In the genomic region with DNA sequence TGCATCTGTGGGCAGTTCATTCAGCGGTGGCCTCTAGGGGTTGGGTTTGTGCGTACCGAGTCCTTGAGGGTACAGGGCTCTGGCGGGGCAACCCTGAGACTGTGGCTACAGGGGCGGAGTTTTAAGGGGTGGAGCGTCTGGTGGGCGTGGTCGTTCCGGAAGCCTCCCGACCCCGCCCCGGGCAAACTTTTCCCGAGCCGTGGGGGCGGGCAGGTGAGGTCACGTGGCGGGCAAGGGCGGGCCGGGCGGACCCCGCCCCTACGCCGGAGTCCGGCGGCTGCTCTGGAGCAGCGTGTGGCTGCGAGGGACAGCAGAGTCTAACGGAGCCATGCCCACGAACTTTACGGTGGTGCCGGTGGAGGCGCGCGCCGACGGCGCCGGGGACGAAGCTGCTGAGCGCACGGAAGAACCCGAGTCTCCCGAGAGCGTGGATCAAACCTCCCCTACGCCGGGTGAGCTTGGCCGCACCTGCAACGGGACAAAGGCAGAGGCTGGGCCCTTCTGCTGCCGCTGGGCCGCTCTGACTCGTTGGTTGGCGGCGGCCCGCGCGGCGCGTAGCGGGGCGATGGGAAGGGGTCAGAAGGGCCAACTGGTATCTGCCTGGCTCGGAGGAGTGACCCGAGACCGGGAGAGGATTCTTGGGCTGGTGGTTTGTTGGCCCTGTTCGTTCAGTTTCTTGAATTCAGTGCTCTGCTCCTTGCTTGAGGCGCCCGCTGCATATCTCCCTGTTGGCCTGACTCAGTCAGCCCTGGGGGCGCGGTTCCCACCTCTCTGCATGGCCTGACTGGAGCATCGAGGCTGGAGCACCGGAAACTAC, we compare ENCODE assay signal across 8 mouse cellular contexts. TPM values are rescaled to one million over a fixed set of nuclear protein-coding genes. Genes with fewer than 3 reads are reported as not detected.
DNase-seq lines count a peak whose midpoint lies in the region; ATAC-seq and TF ChIP-seq lines count a peak whose summit lies in the region.

No protein-coding gene starts in this region.

- peak overlapping the region; percentile 94 for H3K27ac ChIP-seq in hindbrain, embryonic 10.5 days

- no peak for TF ChIP-seq CTCF in G1E (IDR thresholded peaks at IDR 0.05; ENCODE audit: low read depth, low read length)
- TF ChIP-seq CTCF in brain, embryonic 14.5 days (IDR thresholded peaks at IDR 0.05; ENCODE audit: borderline replicate concordance, extremely low read depth, insufficient read depth, insufficient read length) = no peak

- H3K27me3 ChIP-seq in G1E (ENCODE audit: insufficient read depth, low read length) = peaks cover 25% of the 10 kb centered on the region
- H3K27me3 ChIP-seq in hindbrain, embryonic 10.5 days (ENCODE audit: insufficient read depth, poor library complexity, severe bottlenecking) = peaks cover 5% of the 10 kb centered on the region; the same call in 1 of the 2 replicates

- peak; percentile 60 for DNase-seq in G1E (ENCODE audit: low spot score)
- peak; percentile 89 for DNase-seq in brain, embryonic 14.5 days (ENCODE audit: low read depth)
- DNase-seq in forelimb bud, embryonic 11.5 days (ENCODE audit: low read depth, low spot score) = peak; percentile 90
- DNase-seq in hindbrain, embryonic 10.5 days (ENCODE audit: low spot score) = peak; percentile 92
- peak; percentile 9 to 45 for DNase-seq in layer of hippocampus, postnatal 14 days (ENCODE audit: low spot score in 2 of 2)
- DNase-seq in lung, postnatal 4 days = peak; percentile 93 to 94
- peak; percentile 91 for DNase-seq in retina, postnatal 1 day
- peak; percentile 85 for DNase-seq in urinary bladder, adult 2 months (ENCODE audit: low spot score)

- peak overlapping the region; percentile 64 for H3K4me3 ChIP-seq in G1E (ENCODE audit: low read depth, low read length)
- H3K4me3 ChIP-seq in hindbrain, embryonic 10.5 days = peak overlapping the region; percentile 85

- H3K9me3 ChIP-seq in G1E (replicated peaks) = no peaks in the 10 kb centered on the region
- H3K9me3 ChIP-seq in hindbrain, embryonic 10.5 days = no peaks in the 10 kb centered on the region

- ATAC-seq in G1E (ENCODE audit: extremely low read depth, insufficient number of reproducible peaks, low FRiP score, poor library complexity, severe bottlenecking) = peak; percentile 73

- peak; percentile 65 for TF ChIP-seq POLR2A in brain, embryonic 14.5 days (IDR thresholded peaks at IDR 0.05; ENCODE audit: borderline replicate concordance, extremely low read depth, insufficient read depth, insufficient read length, poor library complexity, severe bottlenecking)

- no peaks in the 10 kb centered on the region for H3K36me3 ChIP-seq in G1E (replicated peaks)
- H3K36me3 ChIP-seq in hindbrain, embryonic 10.5 days = peaks cover 28% of the 10 kb centered on the region

- H3K4me1 ChIP-seq in G1E (ENCODE audit: insufficient read depth, low read depth, low read length) = peaks cover 10% of the 10 kb centered on the region; the same call in 1 of the 2 replicates
- peaks cover 65% of the 10 kb centered on the region for H3K4me1 ChIP-seq in hindbrain, embryonic 10.5 days (replicated peaks)

- under 1% methylated on average over 70 of the region's 70 CpGs for WGBS in hindbrain, embryonic 10.5 days

RNA-seq across cellular contexts. Expression of a gene that starts 30.8 kb away (rescaled TPM):
- total RNA-seq in G1E (2014; fragmentation: Nextera tagmentation) (1.6 and 3.7 TPM in 2 replicates), G1E (2017) (0.70 and 0.82 TPM in 2 replicates)
- 0.46 and 0.76 TPM in 2 replicates for polyA plus RNA-seq in G1E (2012)
- 24.8 and 33.8 TPM in 2 replicates for polyA plus RNA-seq in brain, embryonic 14.5 days (2012; rRNA removed)
- 43.4 and 53.4 TPM in 2 replicates for polyA plus RNA-seq in hindbrain, embryonic 10.5 days (2016; fragmentation: Nextera tagmentation; extraction: Ambion mirVana)
- 1 to 10 TPM; 6.2 to 6.7 TPM for total RNA-seq in layer of hippocampus, postnatal 14 days (2021)
- polyA plus RNA-seq in urinary bladder, adult 2 months (2012; rRNA removed) = 105 and 110 TPM in 2 replicates

RNA-seq across cellular contexts. Expression of a gene that starts 59.0 kb away (rescaled TPM):
- not detected in 2 replicates for total RNA-seq in G1E (2014; fragmentation: Nextera tagmentation)
- total RNA-seq in G1E (2017) = 0.12 and 0.22 TPM in 2 replicates
- polyA plus RNA-seq in G1E (2012) = not detected in 2 replicates
- 0.19 and 0.45 TPM in 2 replicates for polyA plus RNA-seq in brain, embryonic 14.5 days (2012; rRNA removed)
- polyA plus RNA-seq in hindbrain, embryonic 10.5 days (2016; fragmentation: Nextera tagmentation; extraction: Ambion mirVana) = 0.34 TPM in 1 of 2 replicates, not detected in the other
- under 1 TPM in 1 of 2 experiments, not detected in 1; 0.44 TPM for total RNA-seq in layer of hippocampus, postnatal 14 days (2021)
- polyA plus RNA-seq in urinary bladder, adult 2 months (2012; rRNA removed) = 0.07 and 0.12 TPM in 2 replicates

Comparison
In these comparisons a context has a peak if more than half of its experiments do, and no peak if none do; other contexts are left out.
1. Peak in every context shown above with its lines: DNase-seq, ATAC-seq, H3K4me3 ChIP-seq and H3K27ac ChIP-seq.
2. DNase-seq: peak in every context shown above with its lines; median percentile 94 in lung, postnatal 4 days; 92 in hindbrain, embryonic 10.5 days; 91 in retina, postnatal 1 day; 90 in forelimb bud, embryonic 11.5 days; 89 in brain, embryonic 14.5 days; 85 in urinary bladder, adult 2 months; 60 in G1E; 27 in layer of hippocampus, postnatal 14 days.
3. RNA of a gene that starts 30.8 kb away (polyA plus RNA-seq): 105 to 110 TPM in urinary bladder, adult 2 months, 43.4 to 53.4 TPM in hindbrain, embryonic 10.5 days and 24.8 to 33.8 TPM in brain, embryonic 14.5 days; 0.46 to 0.76 TPM in G1E; every median in the first group is over 10 times any median in the second.